Mouse (Mus musculus) heart, adult 2 months (tissue): ENCODE measurements around the gene Zfp985. TPM values are rescaled to one million over a fixed set of nuclear protein-coding genes. Genes with fewer than 3 reads are reported as not detected.
"Not testable (repeated sequence)": the region's sequence is repeated elsewhere in the genome, so short reads cannot be mapped to it uniquely, and the experiment has no call there.

Experiments
- DNase-seq, 2 experiments: peaks; one replicate each; pipeline ENCODE4 v3.0.0; 2021
- H3K27ac ChIP-seq: fragments of 200-600 bp; 2 replicates; pipeline ENCODE4 v1.8.1; 2022
- H3K27me3 ChIP-seq: fragments of 200-500 bp; 2 replicates; pipeline ENCODE4 v1.6.1; 2012; ENCODE audit warnings: mild to moderate bottlenecking, low read length, inconsistent platforms, mixed read lengths; ENCODE audit not compliant: control insufficient read depth, insufficient read depth
- H3K36me3 ChIP-seq: fragments of 200-500 bp; 2 replicates; pipeline ENCODE4 v1.6.1; 2012; ENCODE audit warnings: low read length, inconsistent platforms; ENCODE audit not compliant: control insufficient read depth, insufficient read depth
- H3K4me1 ChIP-seq: fragments of 200-500 bp; 2 replicates; pipeline ENCODE4 v1.6.1; 2011; ENCODE audit warnings: low read length; ENCODE audit not compliant: control insufficient read depth, insufficient read depth
- H3K4me3 ChIP-seq: fragments of 200-600 bp; 2 replicates; pipeline ENCODE4 v1.8.1; 2022
- H3K79me2 ChIP-seq: fragments of 200-500 bp; replicated peaks from 2 replicates; pipeline ENCODE4 v1.6.1; 2012; ENCODE audit warnings: mild to moderate bottlenecking, inconsistent platforms, low read length, moderate library complexity, mixed read lengths; ENCODE audit not compliant: control insufficient read depth, insufficient read depth
- H3K9ac ChIP-seq: fragments of 200-500 bp; 2 replicates; pipeline ENCODE4 v1.6.1; 2012; ENCODE audit warnings: low read depth, mild to moderate bottlenecking, control low read depth, inconsistent platforms, low read length, mixed read lengths
- CTCF ChIP-seq: fragments of 200-600 bp; IDR thresholded peaks from 2 replicates; pipeline ENCODE4 v1.8.1; 2022; ENCODE audit warnings: antibody characterized with exemption, mild to moderate bottlenecking, moderate library complexity
- EP300 ChIP-seq: fragments of 200-500 bp; IDR thresholded peaks from 2 replicates; pipeline ENCODE4 v1.6.1; 2011; ENCODE audit warnings: low read depth, low read length, control low read depth; ENCODE audit not compliant: insufficient read depth
- POLR2A ChIP-seq: fragments of 200-500 bp; IDR thresholded peaks from 2 replicates; pipeline ENCODE4 v1.6.1; 2011; ENCODE audit warnings: mild to moderate bottlenecking, low read depth, low read length, control low read depth; ENCODE audit not compliant: insufficient read depth
- WGBS: fragments of 180-500 bp; shearing (Covaris S2); methylation state at CpG from one replicate; pipeline ENCODE4 v1.1.7; 2018; 5-methylcytosine and 5-hydroxymethylcytosine counted together
- intact Hi-C: fragments of 180-260 bp; cut with DNase I; formaldehyde crosslinking; loops from one replicate; pipeline ENCODE4 v1.15.1; 2025
- polyA plus RNA-seq: library from polyadenylated mRNA; depleted of rRNA; stranded (reverse); fragments of >200 nt; gene quantifications from 2 replicates; pipeline ENCODE4 v1.2.3, GENCODE M21; 2012; rRNA removed
- total RNA-seq, 2 experiments: library from RNA; stranded (reverse); gene quantifications; 2 replicates each; pipeline ENCODE4 v1.2.3; 2021

The Zfp985 gene
- total and polyA plus RNA-seq, 3 experiments: 0.25 to 0.35 (median 0.31) TPM

- TF ChIP-seq EP300: no peak
- no peak for TF ChIP-seq CTCF
- TF ChIP-seq POLR2A: no peak
- intact Hi-C loops: loop anchor here (5.0 kb wide), 1 partner anchor 672 kb away; no protein-coding TSS in a partner anchor
- WGBS: 45% methylated on average over 2 of the region's 2 CpGs
- H3K9ac ChIP-seq: no peak overlapping the region
- no peaks in the 10 kb centered on the region for H3K79me2 ChIP-seq
- no peaks in the 10 kb centered on the region for H3K27me3 ChIP-seq
- H3K4me3 ChIP-seq: no peak overlapping the region
- no peaks in the 10 kb centered on the region for H3K36me3 ChIP-seq
- H3K27ac ChIP-seq: no peak overlapping the region
- no peak for DNase-seq
- H3K4me1 ChIP-seq: no peaks in the 10 kb centered on the region
Measured at GRCm38 (mm10) chr4:147598831-147599230, 45.8 kb downstream of the Zfp985 start.

- intact Hi-C loops: no loop called here
- no peak overlapping the region for H3K4me3 ChIP-seq
- H3K9ac ChIP-seq: no peak overlapping the region
- no peaks in the 10 kb centered on the region for H3K79me2 ChIP-seq
- H3K27me3 ChIP-seq: no peaks in the 10 kb centered on the region
- H3K4me1 ChIP-seq: no peaks in the 10 kb centered on the region
- WGBS: 40% methylated on average over 1 of the region's 1 CpGs
- no peak overlapping the region for H3K27ac ChIP-seq
- TF ChIP-seq POLR2A (no peak), CTCF (no peak), EP300 (no peak)
- H3K36me3 ChIP-seq: no peaks in the 10 kb centered on the region
- DNase-seq: no peak
Measured at GRCm38 (mm10) chr4:147601881-147602280, 48.8 kb downstream of the Zfp985 start.

- Histone ChIP-seq H3K27ac (no peak overlapping the region), H3K27me3 (no peaks in the 10 kb centered on the region), H3K79me2 (no peaks in the 10 kb centered on the region), H3K9ac (no peak overlapping the region), H3K36me3 (no peaks in the 10 kb centered on the region), H3K4me3 (no peak overlapping the region), H3K4me1 (no peaks in the 10 kb centered on the region)
- TF ChIP-seq EP300 (no peak), POLR2A (no peak), CTCF (no peak)
- WGBS: 76% methylated on average over 4 of the region's 4 CpGs
- no peak for DNase-seq
- intact Hi-C loops: no loop called here
Measured at GRCm38 (mm10) chr4:147603806-147604205, 50.7 kb downstream of the Zfp985 start.

- Histone ChIP-seq H3K79me2 (no peaks in the 10 kb centered on the region), H3K36me3 (no peaks in the 10 kb centered on the region), H3K4me3 (no peak overlapping the region), H3K27me3 (no peaks in the 10 kb centered on the region), H3K27ac (no peak overlapping the region), H3K4me1 (no peaks in the 10 kb centered on the region), H3K9ac (no peak overlapping the region)
- WGBS: 77% methylated on average over 4 of the region's 4 CpGs
- no peak for DNase-seq
- TF ChIP-seq EP300 (no peak), CTCF (no peak), POLR2A (no peak)
- intact Hi-C loops: no loop called here
Measured at GRCm38 (mm10) chr4:147605521-147605920, 52.4 kb downstream of the Zfp985 start.

- H3K36me3 ChIP-seq, H3K27ac ChIP-seq, DNase-seq, H3K4me1 ChIP-seq, H3K9ac ChIP-seq, H3K27me3 ChIP-seq, H3K4me3 ChIP-seq, H3K79me2 ChIP-seq, intact Hi-C loops: not testable (repeated sequence)
- 78% methylated on average over 6 of the region's 6 CpGs for WGBS
Measured at GRCm38 (mm10) chr4:147606511-147606910, 53.4 kb downstream of the Zfp985 start.

GRCm38 (mm10) chr4:147633818-147634262 is 80.8 kb downstream of the Zfp985 start:
- H3K4me1 ChIP-seq, intact Hi-C loops, H3K36me3 ChIP-seq, H3K27ac ChIP-seq, H3K9ac ChIP-seq, H3K79me2 ChIP-seq, H3K4me3 ChIP-seq, H3K27me3 ChIP-seq, DNase-seq: not testable (repeated sequence)
- no CpG with 5 or more reads among the region's 2 CpGs for WGBS

Other genes with a start within 250 kb of the Zfp985 start
- gene Zfp988, start 247.6 kb upstream of the Zfp985 start, total RNA-seq: not detected
- not detected in 2 replicates for gene Zfp988, start 247.6 kb upstream of the Zfp985 start, polyA plus RNA-seq
- under 1 TPM; 0.27 to 0.42 TPM for gene Zfp978, start 192.0 kb upstream of the Zfp985 start, total RNA-seq
- gene Zfp978, start 192.0 kb upstream of the Zfp985 start, polyA plus RNA-seq: not detected in 2 replicates
- gene Zfp982, start 60.9 kb upstream of the Zfp985 start, total RNA-seq: 1 to 10 TPM; 9.0 to 9.4 TPM
- gene Zfp982, start 60.9 kb upstream of the Zfp985 start, polyA plus RNA-seq: 0.20 and 3.6 TPM in 2 replicates
- under 1 TPM; 0.09 to 0.10 TPM for gene Gm16503, start 13.1 kb upstream of the Zfp985 start, total RNA-seq
- gene Gm16503, start 13.1 kb upstream of the Zfp985 start, polyA plus RNA-seq: 0.12 TPM in 1 of 2 replicates, not detected in the other
- gene Zfp979, start 89.2 kb downstream of the Zfp985 start, total RNA-seq: 1 to 10 TPM; 2.6 to 3.2 TPM
- gene Zfp979, start 89.2 kb downstream of the Zfp985 start, polyA plus RNA-seq: 1.4 and 2.2 TPM in 2 replicates
- not detected for gene Zfp534, start 149.3 kb downstream of the Zfp985 start, total RNA-seq
- not detected in 2 replicates for gene Zfp534, start 149.3 kb downstream of the Zfp985 start, polyA plus RNA-seq